Mouse (Mus musculus): Measurements from ENCODE around the gene Slc17a4. TPM values are rescaled to one million over a fixed set of nuclear protein-coding genes. Genes with fewer than 3 reads are reported as not detected.
A peak's percentile ranks its signal among the peaks of the same experiment; 100 is the strongest.

Gene Slc17a4
- not detected in 2 replicates for polyA plus RNA-seq (2016; fragmentation: Nextera tagmentation; extraction: Ambion mirVana)

- H3K27me3 ChIP-seq = no peaks in the 10 kb centered on the region
- no peaks in the 10 kb centered on the region for H3K9me3 ChIP-seq
- no peaks in the 10 kb centered on the region for H3K4me1 ChIP-seq
- no peaks in the 10 kb centered on the region for H3K36me3 ChIP-seq
- no peak within 1 kb of the TSS for H3K27ac ChIP-seq (replicated peaks)
- H3K4me3 ChIP-seq = no peak within 1 kb of the TSS
- H3K4me2 ChIP-seq (replicated peaks) = no peak within 1 kb of the TSS
- ATAC-seq (ENCODE audit: low FRiP score, low read depth) = no peak
- 80% methylated on average over 9 of the region's 9 CpGs for WGBS
- H3K9ac ChIP-seq (replicated peaks) = no peak within 1 kb of the TSS
Observed at GRCm38 (mm10) chr13:23914376-23915167, at the start of gene Slc17a4. Gene Slc17a4 (minus strand): TSS chr13:23915009.

- ATAC-seq (ENCODE audit: low FRiP score, low read depth) = no peak
- Histone ChIP-seq H3K4me2 (replicated peaks) (no peak overlapping the region), H3K27me3 (peaks cover 3% of the 10 kb centered on the region; the same call in 1 of the 2 replicates), H3K4me3 (no peak overlapping the region), H3K9me3 (no peaks in the 10 kb centered on the region), H3K36me3 (no peaks in the 10 kb centered on the region), H3K9ac (replicated peaks) (no peak overlapping the region), H3K27ac (replicated peaks) (no peak overlapping the region), H3K4me1 (0 out of 2 replicates have a peak, but pooled peaks cover 9% of the 10 kb centered on the region)
- 20% methylated on average over 2 of the region's 2 CpGs for WGBS
Observed at GRCm38 (mm10) chr13:23959776-23960175, 45.0 kb upstream of the Slc17a4 start.

GRCm38 (mm10) chr13:23950928-23951327, 36.1 kb upstream of the Slc17a4 start:
- ATAC-seq (ENCODE audit: low FRiP score, low read depth) = no peak
- 81% methylated on average over 3 of the region's 3 CpGs for whole genome bisulfite sequencing
- H3K4me3 ChIP-seq = no peak overlapping the region

GRCm38 (mm10) chr13:23949484-23950246, 34.9 kb upstream of the Slc17a4 start:
- Histone ChIP-seq H3K4me1 (peaks cover 6% of the 10 kb centered on the region; the same call in 1 of the 2 replicates), H3K27ac (replicated peaks) (peak overlapping the region; percentile 61), H3K9ac (replicated peaks) (no peak overlapping the region), H3K36me3 (no peaks in the 10 kb centered on the region), H3K9me3 (no peaks in the 10 kb centered on the region), H3K27me3 (peaks cover 19% of the 10 kb centered on the region; the same call in 1 of the 2 replicates), H3K4me3 (no peak overlapping the region), H3K4me2 (replicated peaks) (no peak overlapping the region)
- 29% methylated on average over 14 of the region's 14 CpGs for WGBS
- ATAC-seq (ENCODE audit: low FRiP score, low read depth) = peak; percentile 91

More at GRCm38 (mm10) chr13:23950928-23951327, 36.1 kb upstream of the Slc17a4 start:
- peaks cover 19% of the 10 kb centered on the region; the same call in 1 of the 2 replicates for H3K27me3 ChIP-seq
- H3K4me1 ChIP-seq = peaks cover 6% of the 10 kb centered on the region; the same call in 1 of the 2 replicates
- no peak overlapping the region for H3K9ac ChIP-seq (replicated peaks)
- no peaks in the 10 kb centered on the region for H3K36me3 ChIP-seq
- H3K9me3 ChIP-seq = no peaks in the 10 kb centered on the region
- H3K4me2 ChIP-seq (replicated peaks) = no peak overlapping the region
- no peak overlapping the region for H3K27ac ChIP-seq (replicated peaks)

- Histone ChIP-seq H3K9me3 (no peaks in the 10 kb centered on the region), H3K4me3 (no peak overlapping the region), H3K27me3 (peaks cover 19% of the 10 kb centered on the region), H3K27ac (replicated peaks) (no peak overlapping the region), H3K36me3 (no peaks in the 10 kb centered on the region), H3K4me1 (peaks cover 6% of the 10 kb centered on the region; the same call in 1 of the 2 replicates), H3K4me2 (replicated peaks) (no peak overlapping the region), H3K9ac (replicated peaks) (no peak overlapping the region)
- ATAC-seq (ENCODE audit: low FRiP score, low read depth) = no peak
- WGBS = 29% methylated on average over 2 of the region's 2 CpGs
Observed at GRCm38 (mm10) chr13:23946254-23946653, 31.4 kb upstream of the Slc17a4 start.

GRCm38 (mm10) chr13:23942861-23943260, 28.1 kb upstream of the Slc17a4 start:
- H3K4me3 ChIP-seq = no peak overlapping the region
- H3K27ac ChIP-seq (replicated peaks) = no peak overlapping the region
- no peak for ATAC-seq (ENCODE audit: low FRiP score, low read depth)
- H3K27me3 ChIP-seq = peaks cover 15% of the 10 kb centered on the region
- H3K9me3 ChIP-seq = no peaks in the 10 kb centered on the region
- 51% methylated on average over 2 of the region's 2 CpGs for WGBS
- no peak overlapping the region for H3K4me2 ChIP-seq (replicated peaks)
- no peak overlapping the region for H3K9ac ChIP-seq (replicated peaks)
- H3K36me3 ChIP-seq = no peaks in the 10 kb centered on the region
- H3K4me1 ChIP-seq = 0 out of 2 replicates have a peak, but pooled peaks cover 3% of the 10 kb centered on the region

GRCm38 (mm10) chr13:23940291-23940690, 25.5 kb upstream of the Slc17a4 start:
- 43% methylated on average over 6 of the region's 6 CpGs for WGBS
- no peak overlapping the region for H3K9ac ChIP-seq (replicated peaks)
- H3K4me1 ChIP-seq = no peaks in the 10 kb centered on the region
- no peaks in the 10 kb centered on the region for H3K36me3 ChIP-seq
- no peak overlapping the region for H3K4me2 ChIP-seq (replicated peaks)
- no peak overlapping the region for H3K4me3 ChIP-seq
- no peak for ATAC-seq (ENCODE audit: low FRiP score, low read depth)
- H3K27ac ChIP-seq (replicated peaks) = no peak overlapping the region
- H3K9me3 ChIP-seq = no peaks in the 10 kb centered on the region
- peaks cover 4% of the 10 kb centered on the region for H3K27me3 ChIP-seq

GRCm38 (mm10) chr13:23938699-23939098, 23.9 kb upstream of the Slc17a4 start:
- H3K4me2 ChIP-seq (replicated peaks) = no peak overlapping the region
- H3K27me3 ChIP-seq = peaks cover 1% of the 10 kb centered on the region
- H3K27ac ChIP-seq (replicated peaks) = no peak overlapping the region
- ATAC-seq (ENCODE audit: low FRiP score, low read depth) = no peak
- H3K4me1 ChIP-seq = no peaks in the 10 kb centered on the region
- 0 out of 2 replicates have a peak, but pooled peaks cover 3% of the 10 kb centered on the region for H3K9me3 ChIP-seq
- 74% methylated on average over 1 of the region's 1 CpGs for WGBS
- no peaks in the 10 kb centered on the region for H3K36me3 ChIP-seq
- H3K9ac ChIP-seq (replicated peaks) = no peak overlapping the region
- no peak overlapping the region for H3K4me3 ChIP-seq

- Histone ChIP-seq H3K9ac (replicated peaks) (no peak within 1 kb of the TSS), H3K27me3 (no peaks in the 10 kb centered on the region), H3K4me3 (no peak within 1 kb of the TSS), H3K27ac (replicated peaks) (no peak within 1 kb of the TSS), H3K4me2 (replicated peaks) (no peak within 1 kb of the TSS), H3K36me3 (no peaks in the 10 kb centered on the region), H3K9me3 (0 out of 2 replicates have a peak, but pooled peaks cover 3% of the 10 kb centered on the region), H3K4me1 (no peaks in the 10 kb centered on the region)
- WGBS = 90% methylated on average over 10 of the region's 10 CpGs
- ATAC-seq (ENCODE audit: low FRiP score, low read depth) = no peak
Observed at GRCm38 (mm10) chr13:23934211-23934520, 19.4 kb upstream of the Slc17a4 start, which contains the start of gene Hist1h2aa. Gene Hist1h2aa (plus strand): TSS chr13:23934462.

GRCm38 (mm10) chr13:23933421-23934210, 18.8 kb upstream of the Slc17a4 start, which contains the start of gene Hist1h2ba:
Gene Hist1h2ba (minus strand): TSS chr13:23934156.
- Histone ChIP-seq H3K27me3 (no peaks in the 10 kb centered on the region), H3K4me3 (no peak within 1 kb of the TSS), H3K36me3 (no peaks in the 10 kb centered on the region), H3K27ac (replicated peaks) (no peak within 1 kb of the TSS), H3K4me2 (replicated peaks) (no peak within 1 kb of the TSS), H3K9me3 (0 out of 2 replicates have a peak, but pooled peaks cover 3% of the 10 kb centered on the region), H3K9ac (replicated peaks) (no peak within 1 kb of the TSS), H3K4me1 (no peaks in the 10 kb centered on the region)
- ATAC-seq (ENCODE audit: low FRiP score, low read depth) = no peak
- 91% methylated on average over 39 of the region's 39 CpGs for WGBS

- Histone ChIP-seq H3K4me3 (no peak overlapping the region), H3K4me2 (replicated peaks) (no peak overlapping the region), H3K9ac (replicated peaks) (no peak overlapping the region), H3K9me3 (0 out of 2 replicates have a peak, but pooled peaks cover 3% of the 10 kb centered on the region), H3K36me3 (no peaks in the 10 kb centered on the region), H3K4me1 (no peaks in the 10 kb centered on the region), H3K27ac (replicated peaks) (no peak overlapping the region), H3K27me3 (no peaks in the 10 kb centered on the region)
- WGBS = 74% methylated on average over 11 of the region's 11 CpGs
- no peak for ATAC-seq (ENCODE audit: low FRiP score, low read depth)
Observed at GRCm38 (mm10) chr13:23930904-23931303, 16.1 kb upstream of the Slc17a4 start.
